Mouse (Mus musculus) heart, adult 2 months (tissue): ENCODE data around the gene Rpa1.

ENCODE experiments used
- CTCF ChIP-seq: fragments of 200-600 bp; IDR thresholded peaks from 2 replicates; pipeline ENCODE4 v1.8.1; 2022; ENCODE audit warnings: antibody characterized with exemption, mild to moderate bottlenecking, moderate library complexity
- POLR2A ChIP-seq: fragments of 200-500 bp; IDR thresholded peaks from 2 replicates; pipeline ENCODE4 v1.6.1; 2011; ENCODE audit warnings: mild to moderate bottlenecking, low read depth, low read length, control low read depth; ENCODE audit not compliant: insufficient read depth

DNA sequence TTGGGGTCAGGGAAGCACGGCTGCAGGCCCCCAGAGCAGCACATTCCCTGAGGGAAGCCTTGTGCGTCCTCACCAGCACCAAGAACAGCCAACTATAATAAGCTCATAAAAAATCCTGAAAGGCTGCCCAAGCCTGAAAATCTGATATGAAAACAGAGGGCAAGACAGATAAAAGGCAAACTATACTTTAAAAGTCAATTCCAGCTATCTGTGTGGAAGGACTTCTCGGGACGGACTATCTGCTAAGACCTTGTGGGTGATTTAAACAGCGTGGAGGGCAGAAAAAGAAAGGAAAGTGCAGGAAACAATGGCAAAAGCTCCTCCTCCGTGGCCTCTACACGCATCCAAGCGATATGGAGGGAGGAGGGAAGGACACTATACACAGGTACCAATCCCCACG lies 43.3 kb downstream of the Rpa1 start:
- TF ChIP-seq CTCF (no peak), POLR2A (no peak)
